Mouse (Mus musculus) megakaryocyte, embryonic 14.5 days (primary cell): ENCODE measurements around the gene B4galt2.

ENCODE experiments used
- FLI1 ChIP-seq: IDR thresholded peaks from 2 replicates; pipeline ENCODE4 v1.6.1; 2012; ENCODE audit warnings: low read length, inconsistent platforms, mixed read lengths
- GATA1 ChIP-seq: IDR thresholded peaks from 3 replicates; pipeline ENCODE4 v1.6.1; 2012; ENCODE audit warnings: mixed read lengths, low read length, inconsistent platforms, borderline replicate concordance

GRCm38 (mm10) chr4:117914591-117915442 lies 31.5 kb upstream of the B4galt2 start, which contains the start of gene Ipo13:
- TF ChIP-seq GATA1, result no peak
- no peak for TF ChIP-seq FLI1
